Mouse (Mus musculus) cerebellum, postnatal 10 days (tissue): ENCODE measurements around the gene Lrmda.

Experiments
- DNase-seq, 2 experiments: peaks; one replicate each; pipeline ENCODE4 v3.0.0; 2021; ENCODE audit warnings: mixed read lengths in 2 of 2

Lrmda gene

GRCm38 (mm10) chr14:22046262-22046856 is 26.8 kb downstream of the Lrmda start:
- DNase-seq, result no peak

- no peak for DNase-seq
These were observed 28.8 kb downstream of the Lrmda start for GRCm38 (mm10) chr14:22048068-22048899.

- DNase-seq, result no peak
These were observed 29.3 kb downstream of the Lrmda start for GRCm38 (mm10) chr14:22048900-22049199.

GRCm38 (mm10) chr14:22049282-22049681 is 29.8 kb downstream of the Lrmda start:
- DNase-seq, result no peak

GRCm38 (mm10) chr14:22051941-22052664 is 32.6 kb downstream of the Lrmda start:
- no peak for DNase-seq

- DNase-seq, result no peak
These were observed 36.1 kb downstream of the Lrmda start for GRCm38 (mm10) chr14:22055630-22056029.

GRCm38 (mm10) chr14:22056246-22056645 is 36.7 kb downstream of the Lrmda start:
- no peak for DNase-seq

- no peak for DNase-seq
These were observed 39.2 kb downstream of the Lrmda start for GRCm38 (mm10) chr14:22058729-22059128.

GRCm38 (mm10) chr14:22059348-22059861 is 39.9 kb downstream of the Lrmda start:
- no peak for DNase-seq

- no peak for DNase-seq
These were observed 41.3 kb downstream of the Lrmda start for GRCm38 (mm10) chr14:22060787-22061186.

- no peak for DNase-seq
These were observed 42.8 kb downstream of the Lrmda start for GRCm38 (mm10) chr14:22062117-22062855.

- DNase-seq, result no peak
These were observed 49.7 kb downstream of the Lrmda start for GRCm38 (mm10) chr14:22069169-22069568.

GRCm38 (mm10) chr14:22073385-22073784 is 53.9 kb downstream of the Lrmda start:
- no peak for DNase-seq

GRCm38 (mm10) chr14:22074229-22074628 is 54.7 kb downstream of the Lrmda start:
- no peak for DNase-seq

- no peak for DNase-seq
These were observed 64.4 kb downstream of the Lrmda start for GRCm38 (mm10) chr14:22083931-22084330.

- DNase-seq, result no peak
These were observed 65.9 kb downstream of the Lrmda start for GRCm38 (mm10) chr14:22085411-22085810.

GRCm38 (mm10) chr14:22088604-22089003 is 69.1 kb downstream of the Lrmda start:
- DNase-seq, result no peak

GRCm38 (mm10) chr14:22089331-22089730 is 69.8 kb downstream of the Lrmda start:
- no peak for DNase-seq

GRCm38 (mm10) chr14:22089866-22090470 is 70.5 kb downstream of the Lrmda start:
- no peak for DNase-seq

GRCm38 (mm10) chr14:22090778-22091211 is 71.3 kb downstream of the Lrmda start:
- no peak for DNase-seq

- no peak for DNase-seq
These were observed 71.8 kb downstream of the Lrmda start for GRCm38 (mm10) chr14:22091306-22091705.

GRCm38 (mm10) chr14:22093124-22093523 is 73.6 kb downstream of the Lrmda start:
- DNase-seq, result no peak
